Mouse (Mus musculus): Measurements from ENCODE around the gene Slc25a29. TPM values are rescaled to one million over a fixed set of nuclear protein-coding genes. Genes with fewer than 3 reads are reported as not detected.

Slc25a29 gene
- total and polyA plus RNA-seq, 3 experiments: 0.44 to 0.74 TPM; not detected in 1

DNA sequence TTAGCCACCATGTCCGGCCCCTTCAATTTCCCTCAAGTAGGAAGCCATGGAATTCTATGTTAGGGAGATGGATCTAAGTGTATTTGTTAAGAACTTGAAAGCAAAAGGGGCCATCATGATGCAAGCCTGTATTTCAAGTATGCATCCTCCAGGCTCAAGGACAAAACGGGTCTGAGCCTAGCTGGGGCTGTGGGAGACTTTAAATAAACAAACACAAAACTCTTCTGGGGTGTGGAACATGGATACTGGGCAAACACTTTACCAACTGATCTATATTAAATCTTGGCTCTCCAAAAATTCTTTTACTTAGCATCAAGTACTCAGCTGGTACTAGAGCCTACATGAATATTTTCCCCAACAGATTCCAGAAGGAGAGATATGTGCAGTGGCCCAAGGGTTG, 48.4 kb downstream of the Slc25a29 start:
- Histone ChIP-seq H3K27me3 (ENCODE audit: insufficient read depth, low read length) (no peaks in the 10 kb centered on the region), H3K4me1 (ENCODE audit: insufficient read depth, low read depth, low read length) (peaks cover 57% of the 10 kb centered on the region), H3K9me3 (replicated peaks) (peaks cover 11% of the 10 kb centered on the region), H3K4me3 (ENCODE audit: low read depth, low read length) (no peak overlapping the region), H3K36me3 (replicated peaks) (peaks cover 68% of the 10 kb centered on the region)
- no peak for TF ChIP-seq TAL1 (conservative IDR thresholded peaks at IDR 0.05; ENCODE audit: low read depth, low read length)
- TF ChIP-seq POLR2AphosphoS5 (IDR thresholded peaks at IDR 0.05; ENCODE audit: insufficient replicate concordance, low read depth, low read length): no peak
- TF ChIP-seq GATA2 (IDR thresholded peaks at IDR 0.05; ENCODE audit: borderline replicate concordance, low read depth, low read length): no peak
- no peak for TF ChIP-seq GATA1 (IDR thresholded peaks at IDR 0.05; ENCODE audit: borderline replicate concordance, low read length)
- no peak for TF ChIP-seq CTCF (IDR thresholded peaks at IDR 0.05; ENCODE audit: low read depth, low read length)
- ATAC-seq (ENCODE audit: extremely low read depth, insufficient number of reproducible peaks, low FRiP score, poor library complexity, severe bottlenecking) (no peak), DNase-seq (ENCODE audit: low spot score) (no peak)

DNA sequence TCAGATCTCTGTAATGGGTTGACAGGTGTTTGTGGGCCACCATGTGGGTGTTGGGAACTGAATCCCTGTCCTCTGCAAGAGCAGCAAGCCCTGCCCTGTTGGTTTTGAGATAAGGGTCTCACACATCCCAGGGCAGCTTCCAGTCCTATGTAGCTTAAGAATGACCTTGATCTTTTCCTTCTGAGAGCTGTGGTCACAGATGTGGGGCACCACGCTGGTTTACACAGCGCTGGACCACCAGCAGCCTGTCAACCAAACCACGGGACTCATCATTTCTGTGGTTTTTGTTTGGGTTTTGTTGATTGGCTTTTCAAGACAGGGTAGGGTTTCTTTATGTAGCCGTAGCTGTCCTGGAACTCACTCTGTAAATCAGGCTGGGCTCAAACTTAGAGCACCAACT, 50.5 kb downstream of the Slc25a29 start:
- Histone ChIP-seq H3K36me3 (replicated peaks) (peaks cover 81% of the 10 kb centered on the region), H3K4me3 (ENCODE audit: low read depth, low read length) (no peak overlapping the region), H3K4me1 (ENCODE audit: insufficient read depth, low read depth, low read length) (peaks cover 45% of the 10 kb centered on the region), H3K9me3 (replicated peaks) (peaks cover 11% of the 10 kb centered on the region), H3K27me3 (ENCODE audit: insufficient read depth, low read length) (no peaks in the 10 kb centered on the region)
- DNase-seq (ENCODE audit: low spot score) (no peak), ATAC-seq (ENCODE audit: extremely low read depth, insufficient number of reproducible peaks, low FRiP score, poor library complexity, severe bottlenecking) (no peak)
- no peak for TF ChIP-seq CTCF (IDR thresholded peaks at IDR 0.05; ENCODE audit: low read depth, low read length)
- TF ChIP-seq GATA2 (IDR thresholded peaks at IDR 0.05; ENCODE audit: borderline replicate concordance, low read depth, low read length): no peak
- no peak for TF ChIP-seq POLR2AphosphoS5 (IDR thresholded peaks at IDR 0.05; ENCODE audit: insufficient replicate concordance, low read depth, low read length)
- TF ChIP-seq GATA1 (IDR thresholded peaks at IDR 0.05; ENCODE audit: borderline replicate concordance, low read length): no peak
- no peak for TF ChIP-seq TAL1 (conservative IDR thresholded peaks at IDR 0.05; ENCODE audit: low read depth, low read length)

DNA sequence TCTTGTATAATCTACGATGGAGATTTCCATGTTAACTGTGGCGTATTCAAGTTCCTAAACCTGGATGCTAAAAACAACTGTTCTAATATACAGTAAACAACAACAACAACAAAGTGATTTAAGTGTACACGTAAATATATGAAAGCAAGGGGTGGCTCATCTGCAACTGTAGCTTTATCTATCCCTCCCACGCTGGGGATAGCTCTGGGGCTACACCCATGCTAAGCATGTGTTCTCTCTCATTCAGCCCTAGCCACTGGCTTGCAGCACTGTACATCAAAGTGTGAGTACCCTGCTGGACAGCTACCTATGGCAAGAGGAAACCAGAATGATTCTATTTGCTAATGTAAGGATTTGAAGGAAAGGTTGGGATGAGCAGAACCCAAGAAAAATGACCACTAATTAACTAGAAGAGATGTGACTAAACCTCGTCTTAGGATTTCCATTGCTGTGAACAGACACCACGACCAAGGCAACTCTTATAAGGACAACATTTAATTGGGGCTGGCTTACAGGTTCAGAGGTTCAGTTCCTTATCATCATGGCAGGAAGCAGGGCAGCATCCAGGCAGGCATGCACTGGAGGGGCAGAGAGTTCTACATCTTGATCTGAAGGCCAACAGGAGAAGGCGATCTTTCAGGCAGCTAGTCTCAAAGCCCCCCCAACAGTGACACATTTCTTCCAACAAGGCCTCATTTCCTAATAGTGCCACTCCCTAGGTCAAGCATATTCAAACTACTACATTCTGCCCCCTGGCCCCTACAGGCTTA, 55.4 kb downstream of the Slc25a29 start:
- TF ChIP-seq CTCF (IDR thresholded peaks at IDR 0.05; ENCODE audit: low read depth, low read length) (no peak), GATA1 (IDR thresholded peaks at IDR 0.05; ENCODE audit: borderline replicate concordance, low read length) (no peak), POLR2AphosphoS5 (IDR thresholded peaks at IDR 0.05; ENCODE audit: insufficient replicate concordance, low read depth, low read length) (no peak), GATA2 (IDR thresholded peaks at IDR 0.05; ENCODE audit: borderline replicate concordance, low read depth, low read length) (no peak), TAL1 (conservative IDR thresholded peaks at IDR 0.05; ENCODE audit: low read depth, low read length) (no peak)
- ATAC-seq (ENCODE audit: extremely low read depth, insufficient number of reproducible peaks, low FRiP score, poor library complexity, severe bottlenecking) (no peak), DNase-seq (ENCODE audit: low spot score) (no peak)
- peaks cover 14% of the 10 kb centered on the region; the same call in 1 of the 2 replicates for H3K4me1 ChIP-seq (ENCODE audit: insufficient read depth, low read depth, low read length)
- H3K27me3 ChIP-seq (ENCODE audit: insufficient read depth, low read length): no peaks in the 10 kb centered on the region
- H3K4me3 ChIP-seq (ENCODE audit: low read depth, low read length): no peak overlapping the region
- H3K36me3 ChIP-seq (replicated peaks): peaks cover 82% of the 10 kb centered on the region
- peaks cover 21% of the 10 kb centered on the region for H3K9me3 ChIP-seq (replicated peaks)

Other genes starting within 250 kb of the Slc25a29 start
- gene Degs2, start 133.6 kb downstream of the Slc25a29 start, total RNA-seq (2014; fragmentation: Nextera tagmentation): not detected in 2 replicates
- gene Degs2, start 133.6 kb downstream of the Slc25a29 start, total RNA-seq (2017): not detected in 2 replicates
- not detected in 2 replicates for gene Degs2, start 133.6 kb downstream of the Slc25a29 start, polyA plus RNA-seq (2012)
- 169 and 193 TPM in 2 replicates for gene Yy1, start 42.9 kb downstream of the Slc25a29 start, total RNA-seq (2014; fragmentation: Nextera tagmentation)
- gene Yy1, start 42.9 kb downstream of the Slc25a29 start, total RNA-seq (2017): 58.4 and 60.8 TPM in 2 replicates
- 59.3 and 79.8 TPM in 2 replicates for gene Yy1, start 42.9 kb downstream of the Slc25a29 start, polyA plus RNA-seq (2012)
- 3.2 and 4.6 TPM in 2 replicates for gene Slc25a47, start 163 bp upstream of the Slc25a29 start, total RNA-seq (2014; fragmentation: Nextera tagmentation)
- 4.1 and 4.2 TPM in 2 replicates for gene Slc25a47, start 163 bp upstream of the Slc25a29 start, total RNA-seq (2017)
- 0.65 and 0.79 TPM in 2 replicates for gene Slc25a47, start 163 bp upstream of the Slc25a29 start, polyA plus RNA-seq (2012)
- 7.0 and 17.3 TPM in 2 replicates for gene Wdr25, start 57.7 kb upstream of the Slc25a29 start, total RNA-seq (2014; fragmentation: Nextera tagmentation)
- 5.1 and 10.1 TPM in 2 replicates for gene Wdr25, start 57.7 kb upstream of the Slc25a29 start, total RNA-seq (2017)
- gene Wdr25, start 57.7 kb upstream of the Slc25a29 start, polyA plus RNA-seq (2012): 7.9 and 8.3 TPM in 2 replicates
- gene Wars, start 58.3 kb upstream of the Slc25a29 start, total RNA-seq (2014; fragmentation: Nextera tagmentation): 81.0 and 90.1 TPM in 2 replicates
- 62.1 and 80.9 TPM in 2 replicates for gene Wars, start 58.3 kb upstream of the Slc25a29 start, total RNA-seq (2017)
- gene Wars, start 58.3 kb upstream of the Slc25a29 start, polyA plus RNA-seq (2012): 49.0 and 78.3 TPM in 2 replicates
- gene Begain, start 232.3 kb upstream of the Slc25a29 start, total RNA-seq (2014; fragmentation: Nextera tagmentation): not detected in 2 replicates
- not detected in 2 replicates for gene Begain, start 232.3 kb upstream of the Slc25a29 start, total RNA-seq (2017)
- not detected in 2 replicates for gene Begain, start 232.3 kb upstream of the Slc25a29 start, polyA plus RNA-seq (2012)

Data from G1E (cell line).